18 mouse cellular contexts compared by ENCODE assay signal in the genomic region with DNA sequence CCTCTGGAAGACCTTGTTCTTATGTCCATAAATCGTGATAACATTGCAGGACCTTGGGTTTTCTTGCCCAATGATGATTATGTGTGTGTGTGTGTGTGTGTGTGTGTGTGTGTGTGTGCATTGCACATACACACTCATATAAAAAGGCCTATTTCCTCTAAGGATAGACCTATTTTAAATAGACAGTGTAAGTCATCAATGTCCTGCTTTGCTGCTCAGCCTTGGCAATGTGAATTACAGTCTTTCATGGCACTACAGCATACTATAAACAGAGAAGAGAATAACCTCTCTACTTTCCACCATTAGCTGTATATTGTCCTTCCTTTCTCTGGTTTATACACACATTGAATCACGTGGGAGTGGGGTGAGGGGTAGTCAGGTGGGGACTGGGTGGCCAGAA.
"Had no signal": no experiment of that assay in that cellular context is flagged by ENCODE, and none has a peak within 500 bp of the region (broad histone marks: within the 10 kb centered on the region; RNA-seq: fewer than 3 reads in every experiment).

No protein-coding gene starts in this region.

- H3K4me3 ChIP-seq: left cerebral cortex, adult 2 months; liver, embryonic 13.5 days; neural tube, embryonic 13.5 days; stomach, embryonic 15.5 days had no signal

- H3K4me1 ChIP-seq: liver, embryonic 13.5 days; stomach, embryonic 15.5 days had no signal

- H3K36me3 ChIP-seq: liver, embryonic 13.5 days; neural tube, embryonic 13.5 days; stomach, embryonic 15.5 days had no signal

- H3K9me3 ChIP-seq: liver, embryonic 13.5 days; neural tube, embryonic 13.5 days; stomach, embryonic 15.5 days had no signal

- H3K4me2 ChIP-seq: liver, embryonic 13.5 days; midbrain, embryonic 11.5 days; neural tube, embryonic 13.5 days; stomach, embryonic 15.5 days had no signal

- H3K27ac ChIP-seq: kidney, postnatal 0 days; left cerebral cortex, adult 2 months; liver, embryonic 13.5 days; neural tube, embryonic 13.5 days; stomach, embryonic 15.5 days had no signal

- H3K27me3 ChIP-seq: liver, embryonic 13.5 days; neural tube, embryonic 13.5 days; stomach, embryonic 15.5 days had no signal

- H3K9ac ChIP-seq: liver, embryonic 13.5 days; neural tube, embryonic 13.5 days; stomach, embryonic 15.5 days had no signal

- DNase-seq: kidney, adult 18-20 months; kidney, adult 9 months; kidney, postnatal 36 days; layer of hippocampus, postnatal 36 days; liver, embryonic 13.5 days; lung, adult 2 months; lung, postnatal 14 days; lung, postnatal 4 days; midbrain, embryonic 14.5 days; right cerebral cortex, adult 18-20 months; right cerebral cortex, postnatal 14 days; right cerebral cortex, postnatal 4 days; thymus, postnatal 25 days had no signal
